Mouse (Mus musculus): ENCODE data around the gene Hoxc13.

DNA sequence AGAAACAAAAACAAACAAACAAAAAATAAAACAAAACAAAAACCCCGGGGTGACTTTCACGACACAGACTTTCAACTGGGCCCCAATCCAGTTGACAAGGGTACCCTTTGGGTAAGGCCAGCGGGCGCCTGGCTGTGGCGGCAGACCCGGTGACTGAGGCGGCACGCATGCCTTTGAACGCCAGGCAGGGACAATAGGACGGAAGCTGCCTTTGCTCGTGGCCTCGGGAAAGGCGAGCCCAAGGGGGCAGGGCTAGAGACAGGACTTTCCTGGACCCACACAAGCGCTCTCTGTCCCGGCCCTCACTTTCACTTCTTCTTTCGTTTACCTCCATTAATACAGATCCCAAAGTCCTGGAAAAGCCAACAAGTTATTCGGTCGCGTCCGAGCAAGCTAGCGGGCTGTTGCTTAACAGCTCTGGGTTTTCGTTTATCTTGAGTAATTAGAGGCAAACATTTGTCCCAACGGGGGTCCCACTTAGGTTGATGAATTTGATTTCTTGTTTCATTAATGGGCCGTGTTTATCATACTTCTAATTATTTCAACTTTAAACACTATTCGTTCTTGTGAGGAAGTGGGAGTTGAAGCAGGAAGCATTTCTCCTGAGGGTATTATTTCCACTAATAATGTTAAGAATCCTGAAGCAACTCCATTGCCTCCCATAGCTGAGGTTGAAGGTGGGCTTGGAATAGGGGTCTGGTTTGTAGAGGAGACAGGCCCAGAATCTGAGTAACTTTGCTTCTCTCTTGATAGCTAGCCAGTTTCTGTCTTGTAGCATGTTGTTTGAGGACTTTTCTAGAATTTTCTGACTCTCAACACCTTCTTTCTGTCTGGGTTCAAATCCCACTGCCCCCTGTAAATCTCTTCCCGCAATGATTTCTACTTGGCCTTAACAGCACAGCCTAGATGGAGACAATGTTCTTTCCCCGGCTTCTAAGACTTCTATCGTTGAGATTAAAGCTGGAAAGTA, 43.1 kb downstream of the Hoxc13 start:
- TF ChIP-seq CTCF (IDR thresholded peaks at IDR 0.05; ENCODE audit: borderline replicate concordance, insufficient read depth, low read depth, low read length) (no peak), POLR2A (IDR thresholded peaks at IDR 0.05; ENCODE audit: borderline replicate concordance, insufficient read depth, low read length) (no peak)

Data from cerebellum, adult 2 months (tissue).